18 mouse cellular contexts compared by ENCODE assay signal in genomic region chr5:123675717-123676116, GRCm38 (mm10). TPM values are rescaled to one million over a fixed set of nuclear protein-coding genes. Genes with fewer than 3 reads are reported as not detected.
DNase-seq lines count a peak whose midpoint lies in the region; ATAC-seq and TF ChIP-seq lines count a peak whose summit lies in the region.
"Had no signal": no experiment of that assay in that cellular context is flagged by ENCODE, and none has a peak within 500 bp of the region (broad histone marks: within the 10 kb centered on the region; RNA-seq: fewer than 3 reads in every experiment).

No protein-coding gene starts in this region.

- H3K4me1 ChIP-seq in heart, embryonic 16.5 days (ENCODE audit: control insufficient read depth, insufficient read depth, low read length), result peaks cover 29% of the 10 kb centered on the region
- peaks cover 14% of the 10 kb centered on the region for H3K4me1 ChIP-seq in liver, embryonic 11.5 days (replicated peaks; ENCODE audit: control insufficient read depth, insufficient read depth, low read length)
- peaks cover 4% of the 10 kb centered on the region; the same call in 1 of the 2 replicates for H3K4me1 ChIP-seq in stomach, postnatal 0 days (replicated peaks; ENCODE audit: control insufficient read depth, insufficient read depth)

- H3K4me2 ChIP-seq in heart, embryonic 16.5 days (ENCODE audit: low read depth, low read length), result no peak overlapping the region
- no peak overlapping the region for H3K4me2 ChIP-seq in liver, embryonic 11.5 days
- H3K4me2 ChIP-seq in stomach, postnatal 0 days (replicated peaks; ENCODE audit: low read depth), result no peak overlapping the region
- H3K4me2 ChIP-seq: limb, embryonic 12.5 days; lung, embryonic 14.5 days; midbrain, embryonic 11.5 days; neural tube, embryonic 12.5 days had no signal

- no peaks in the 10 kb centered on the region for H3K27me3 ChIP-seq in heart, embryonic 16.5 days (ENCODE audit: control insufficient read depth, insufficient read depth, low read length)
- no peaks in the 10 kb centered on the region for H3K27me3 ChIP-seq in liver, embryonic 11.5 days (replicated peaks; ENCODE audit: control insufficient read depth, insufficient read depth, low read length)
- H3K27me3 ChIP-seq in stomach, postnatal 0 days (ENCODE audit: control insufficient read depth, insufficient read depth, low read length), result no peaks in the 10 kb centered on the region
- H3K27me3 ChIP-seq: limb, embryonic 12.5 days; neural tube, embryonic 12.5 days; Patski had no signal

- TF ChIP-seq CTCF in stomach, postnatal 0 days (IDR thresholded peaks at IDR 0.05; ENCODE audit: low read depth), result no peak

- 69% methylated on average over 9 of the region's 9 CpGs for WGBS in heart, embryonic 16.5 days
- WGBS in liver, embryonic 11.5 days, result 76% methylated on average over 9 of the region's 9 CpGs
- WGBS in stomach, postnatal 0 days, result 75% methylated on average over 9 of the region's 9 CpGs

- no peaks in the 10 kb centered on the region for H3K9me3 ChIP-seq in heart, embryonic 16.5 days (replicated peaks; ENCODE audit: control insufficient read depth, low read length)
- H3K9me3 ChIP-seq in liver, embryonic 11.5 days (ENCODE audit: control insufficient read depth, low read length), result no peaks in the 10 kb centered on the region
- no peaks in the 10 kb centered on the region for H3K9me3 ChIP-seq in stomach, postnatal 0 days (ENCODE audit: control insufficient read depth, low read length)
- H3K9me3 ChIP-seq: limb, embryonic 12.5 days; neural tube, embryonic 12.5 days had no signal

- DNase-seq in cerebellum, adult 11-12 months, result peak; percentile 1
- DNase-seq in heart, adult 11 months, result no peak
- DNase-seq in liver, embryonic 11.5 days (ENCODE audit: low spot score), result no peak
- no peak for DNase-seq in liver
- DNase-seq in stomach, postnatal 0 days (ENCODE audit: low spot score), result no peak
- no peak for DNase-seq in urinary bladder, postnatal 25 days (ENCODE audit: low spot score)
- DNase-seq: cerebellum, adult 8-10 months; right cerebral cortex, adult 18-20 months; thymus, postnatal 25 days had no signal

- TF ChIP-seq EP300 in stomach, postnatal 0 days (optimal IDR thresholded peaks at IDR 0.05), result no peak

- H3K27ac ChIP-seq in heart, embryonic 16.5 days (ENCODE audit: low read length), result 0 out of 2 replicates have a peak overlapping the region, but pooled peaks have one; percentile 13
- 0 out of 2 replicates have a peak overlapping the region, but pooled peaks have one; percentile 34 for H3K27ac ChIP-seq in liver, embryonic 11.5 days (ENCODE audit: low read depth, low read length)
- H3K27ac ChIP-seq in stomach, postnatal 0 days (replicated peaks), result 0 out of 2 replicates have a peak overlapping the region, but pooled peaks have one; percentile 13
- H3K27ac ChIP-seq: limb, embryonic 12.5 days; macrophage; neural tube, embryonic 12.5 days had no signal

- no peak overlapping the region for H3K4me3 ChIP-seq in heart, embryonic 16.5 days (ENCODE audit: low read length)
- no peak overlapping the region for H3K4me3 ChIP-seq in liver, embryonic 11.5 days (ENCODE audit: low read depth, low read length)
- H3K4me3 ChIP-seq in stomach, postnatal 0 days (ENCODE audit: low read depth, low read length), result no peak overlapping the region
- H3K4me3 ChIP-seq: limb, embryonic 12.5 days; neural tube, embryonic 12.5 days had no signal

- no peak overlapping the region for H3K9ac ChIP-seq in heart, embryonic 16.5 days (ENCODE audit: low read length)
- H3K9ac ChIP-seq in liver, embryonic 11.5 days (ENCODE audit: low read depth, low read length), result no peak overlapping the region
- H3K9ac ChIP-seq in stomach, postnatal 0 days (ENCODE audit: low read length), result no peak overlapping the region
- H3K9ac ChIP-seq: limb, embryonic 12.5 days; lung, embryonic 14.5 days; neural tube, embryonic 12.5 days had no signal

- H3K36me3 ChIP-seq in heart, embryonic 16.5 days (ENCODE audit: control insufficient read depth, insufficient read depth), result no peaks in the 10 kb centered on the region
- H3K36me3 ChIP-seq in liver, embryonic 11.5 days (ENCODE audit: control insufficient read depth, insufficient read depth, low read length), result no peaks in the 10 kb centered on the region
- no peaks in the 10 kb centered on the region for H3K36me3 ChIP-seq in stomach, postnatal 0 days (ENCODE audit: control insufficient read depth, insufficient read depth, low read length)

- no peak for ATAC-seq in cerebellum, adult (ENCODE audit: insufficient number of reproducible peaks, low FRiP score, low TSS enrichment)
- ATAC-seq in heart, embryonic 16.5 days (replicated peaks; ENCODE audit: extremely low read depth, insufficient read depth, low FRiP score), result no peak
- no peak for ATAC-seq in liver, embryonic 11.5 days (replicated peaks; ENCODE audit: low FRiP score)
- ATAC-seq in stomach, postnatal 0 days (ENCODE audit: low FRiP score, low TSS enrichment), result no peak
- ATAC-seq: CD4-positive, CD25-positive, alpha-beta regulatory T cell, adult 4 months; Patski had no signal

RNA-seq across cellular contexts. Expression of gene Clip1, which starts 8.7 kb away (rescaled TPM):
- 53.1 and 54.0 TPM in 2 replicates for polyA plus RNA-seq in heart, embryonic 16.5 days (2015; fragmentation: Nextera tagmentation; extraction: Ambion mirVana)
- 22.8 and 27.6 TPM in 2 replicates for polyA plus RNA-seq in liver, embryonic 11.5 days (2014; fragmentation: Nextera tagmentation; extraction: Ambion mirVana)
- 36.1 and 41.4 TPM in 2 replicates for polyA plus RNA-seq in stomach, postnatal 0 days (2015; fragmentation: Nextera tagmentation; extraction: Ambion mirVana)

RNA-seq across cellular contexts. Expression of gene Zcchc8, which starts 45.2 kb away (rescaled TPM):
- 53.5 and 58.5 TPM in 2 replicates for polyA plus RNA-seq in heart, embryonic 16.5 days (2015; fragmentation: Nextera tagmentation; extraction: Ambion mirVana)
- 89.3 and 92.1 TPM in 2 replicates for polyA plus RNA-seq in liver, embryonic 11.5 days (2014; fragmentation: Nextera tagmentation; extraction: Ambion mirVana)
- 26.1 and 27.3 TPM in 2 replicates for polyA plus RNA-seq in stomach, postnatal 0 days (2015; fragmentation: Nextera tagmentation; extraction: Ambion mirVana)
